Mouse (Mus musculus): Measurements from ENCODE around the gene Zfp316. TPM values are rescaled to one million over a fixed set of nuclear protein-coding genes. Genes with fewer than 3 reads are reported as not detected.

The Zfp316 gene
- total RNA-seq, 2 experiments from 2014 or later: 2.9 to 3.1 TPM

DNA sequence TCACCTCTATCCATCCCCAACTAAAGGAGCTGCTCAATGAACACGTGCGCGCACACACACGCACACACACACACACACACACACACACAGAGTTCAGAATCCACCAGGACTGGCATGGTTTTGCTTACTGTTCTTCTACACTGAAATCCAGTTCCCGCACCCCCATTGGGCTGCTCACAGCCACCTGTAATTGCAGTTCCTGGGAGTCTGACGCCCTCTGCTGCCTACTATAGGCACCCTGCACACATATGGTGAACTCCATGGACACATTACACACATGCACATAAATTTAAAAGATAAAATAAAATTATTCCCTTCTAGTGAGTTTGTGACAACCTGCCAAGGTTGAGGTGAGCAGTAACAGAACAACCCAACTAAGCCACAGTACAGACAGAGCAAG, 14.9 kb upstream of the Zfp316 start:
- DNase-seq: no peak

DNA sequence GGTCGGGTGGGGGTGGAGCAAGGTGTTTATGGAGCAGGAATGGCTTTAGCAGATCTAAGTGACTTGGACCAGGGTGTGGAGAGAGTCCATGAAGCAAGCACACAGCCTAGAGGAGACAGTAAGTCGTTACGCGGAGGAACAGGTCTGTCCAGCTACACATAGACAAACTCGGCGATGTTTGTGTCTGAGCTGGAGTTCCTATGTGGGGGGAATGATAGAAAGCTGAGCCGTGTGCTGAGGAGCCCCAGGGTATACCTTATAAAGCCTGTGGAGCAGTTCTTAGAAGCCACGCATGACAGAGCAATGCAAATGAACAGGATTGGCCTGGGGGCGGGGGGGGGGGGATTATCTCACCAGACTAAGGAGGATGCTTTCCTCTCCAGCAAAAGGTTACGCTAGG, 9.4 kb upstream of the Zfp316 start:
- DNase-seq: no peak

DNA sequence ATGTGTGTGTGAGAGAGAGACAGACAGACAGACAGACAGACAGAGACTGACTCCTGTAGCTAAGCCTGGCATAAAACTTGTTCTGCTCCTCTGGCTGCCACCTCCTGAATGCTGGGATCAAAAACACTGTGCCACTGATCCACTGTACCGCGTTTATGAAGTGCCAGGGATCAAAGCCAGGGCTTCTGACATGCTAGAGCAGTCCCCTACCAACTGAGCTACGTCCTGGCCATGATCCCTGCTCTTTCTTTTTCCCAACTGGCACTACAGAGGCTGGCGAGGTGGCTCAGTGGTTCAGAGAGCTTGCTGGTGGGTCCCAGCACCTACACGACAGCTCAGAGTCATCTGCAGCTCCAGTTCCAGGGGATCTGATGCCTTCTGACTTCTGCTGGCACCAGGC, 5.9 kb upstream of the Zfp316 start:
- DNase-seq: no peak

DNA sequence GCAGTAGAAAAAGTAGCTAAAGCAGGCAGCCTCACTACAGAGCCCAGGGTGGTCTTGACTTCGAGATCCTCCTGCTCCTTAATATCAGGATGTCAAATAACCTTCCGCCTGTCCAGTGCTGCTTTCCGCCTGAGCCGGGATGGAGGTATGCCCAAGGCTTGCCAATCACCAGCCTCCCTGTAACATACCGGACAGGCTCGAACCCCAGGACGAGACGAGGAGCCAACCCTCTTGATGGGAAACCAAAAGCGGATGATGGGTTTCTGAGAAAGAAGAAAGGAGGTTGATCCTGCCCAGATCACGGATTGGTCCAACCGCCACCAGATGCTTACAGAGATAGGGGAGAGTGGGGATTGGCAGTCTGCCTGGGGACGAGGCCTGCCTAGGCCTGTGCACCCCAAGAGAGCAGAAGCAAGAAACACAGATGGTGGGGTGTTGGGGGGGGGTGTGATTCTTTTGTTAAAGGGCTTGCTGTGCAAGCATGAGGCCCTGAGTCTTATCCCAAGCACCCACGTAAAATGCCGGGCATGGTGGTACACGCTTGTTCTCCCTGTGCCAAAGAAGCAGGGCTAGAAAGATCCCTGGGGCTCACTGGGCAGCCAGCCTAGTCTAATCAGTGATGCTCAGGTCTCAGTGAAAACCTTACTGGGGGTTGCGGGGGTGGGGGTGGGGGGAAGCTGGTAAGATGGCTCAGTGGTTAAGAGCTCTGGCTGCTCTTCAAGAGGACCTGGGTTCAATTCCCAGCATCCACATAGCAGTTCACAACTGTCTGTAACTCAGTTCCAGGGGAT, 2.9 kb upstream of the Zfp316 start:
- DNase-seq: no peak

DNA sequence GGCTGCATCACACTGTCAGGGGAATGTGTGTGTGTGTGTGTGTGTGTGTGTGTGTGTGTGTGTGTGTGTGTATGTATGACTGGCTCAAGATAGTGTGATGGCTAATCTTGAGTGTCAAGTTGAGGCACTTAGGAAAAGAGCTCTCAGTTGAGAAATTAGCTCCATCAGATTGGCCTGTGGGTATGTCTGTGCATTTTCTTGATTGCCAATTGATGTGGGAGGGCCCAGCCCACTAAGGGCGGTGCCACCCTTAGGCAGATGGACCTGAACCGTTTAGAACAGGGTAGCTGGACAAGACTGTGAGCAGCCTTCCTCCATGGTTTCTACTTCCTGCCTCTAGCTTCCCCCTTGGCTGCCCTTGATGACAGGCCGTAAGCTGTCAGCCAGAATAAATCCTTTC, 2.3 kb upstream of the Zfp316 start:
- DNase-seq: no peak

DNA sequence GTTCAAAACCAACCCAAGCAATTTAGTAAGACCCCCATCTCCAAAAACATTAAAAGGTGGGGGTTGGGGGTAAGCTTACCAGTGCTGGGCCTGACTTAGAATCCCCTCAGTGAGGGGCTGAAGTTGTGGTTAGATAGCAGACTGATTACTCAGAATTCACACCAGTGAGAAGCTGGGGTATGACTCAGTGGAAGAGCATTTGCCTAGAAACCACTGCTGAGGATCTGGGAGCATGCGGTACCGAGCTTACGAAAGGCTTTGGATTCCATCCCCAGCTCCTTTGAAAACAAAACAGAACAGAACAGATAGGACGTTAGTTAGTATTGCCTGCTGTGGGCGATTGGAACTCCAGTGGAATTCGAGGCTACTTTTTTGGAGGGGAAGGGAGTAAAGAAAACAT, 1.8 kb upstream of the Zfp316 start:
- DNase-seq: no peak

DNA sequence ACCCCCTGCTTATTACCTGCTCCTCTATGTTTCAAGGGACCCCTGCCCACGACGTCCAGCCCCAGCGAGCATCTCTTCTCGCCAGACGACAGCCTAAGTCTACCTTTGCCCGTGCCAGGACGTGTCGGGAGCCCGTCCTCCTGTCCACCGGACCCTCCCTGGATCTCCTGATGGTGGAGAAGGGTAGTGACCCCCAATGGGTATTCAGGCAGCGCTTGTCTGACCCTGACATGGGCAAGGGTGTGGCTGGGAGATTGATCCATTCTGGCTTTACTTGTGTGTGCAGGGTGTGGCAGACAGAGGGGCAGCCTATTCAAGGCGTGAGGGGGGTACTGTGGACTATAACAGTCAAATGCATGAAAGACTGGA, 313 bp upstream of the Zfp316 start:
- no peak for DNase-seq

DNA sequence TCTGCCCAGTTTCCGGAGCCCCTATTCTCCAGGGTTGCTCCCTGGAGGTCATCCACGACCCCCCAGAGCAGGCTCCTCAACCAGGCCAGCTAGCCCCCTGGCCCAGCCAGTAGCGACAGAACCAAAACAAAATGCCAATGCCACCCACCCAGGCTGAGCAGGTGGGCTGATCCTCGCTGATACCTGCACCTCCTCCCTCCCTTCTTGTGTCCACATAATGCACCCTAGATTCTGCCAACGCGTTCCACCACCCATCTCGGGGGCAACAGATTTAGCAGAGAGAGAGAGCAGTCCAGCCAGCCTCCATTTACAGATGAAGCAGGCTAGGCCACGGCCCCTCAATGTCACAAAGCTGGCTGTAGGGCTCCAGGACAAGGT, 848 bp downstream of the Zfp316 start:
- no peak for DNase-seq

DNA sequence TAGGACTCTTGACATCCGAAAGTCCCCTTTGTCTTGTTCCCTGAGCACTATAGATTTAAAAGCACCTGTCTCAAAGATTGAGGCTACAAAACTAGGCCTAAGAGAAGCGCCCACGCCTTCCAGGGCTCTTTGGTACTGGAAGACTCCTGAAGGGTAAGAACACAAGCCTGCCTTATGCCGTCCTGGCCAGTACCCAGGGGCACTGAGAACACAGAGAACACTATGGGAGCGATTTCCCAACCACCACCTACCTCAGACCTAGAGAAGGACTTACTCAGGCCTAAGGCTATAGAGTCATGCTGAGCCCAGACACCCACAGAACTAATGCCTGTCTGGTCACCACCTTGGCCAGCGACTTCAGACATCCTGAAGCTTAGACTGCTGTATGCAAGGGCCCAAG, 3.0 kb downstream of the Zfp316 start:
- no peak for DNase-seq

DNA sequence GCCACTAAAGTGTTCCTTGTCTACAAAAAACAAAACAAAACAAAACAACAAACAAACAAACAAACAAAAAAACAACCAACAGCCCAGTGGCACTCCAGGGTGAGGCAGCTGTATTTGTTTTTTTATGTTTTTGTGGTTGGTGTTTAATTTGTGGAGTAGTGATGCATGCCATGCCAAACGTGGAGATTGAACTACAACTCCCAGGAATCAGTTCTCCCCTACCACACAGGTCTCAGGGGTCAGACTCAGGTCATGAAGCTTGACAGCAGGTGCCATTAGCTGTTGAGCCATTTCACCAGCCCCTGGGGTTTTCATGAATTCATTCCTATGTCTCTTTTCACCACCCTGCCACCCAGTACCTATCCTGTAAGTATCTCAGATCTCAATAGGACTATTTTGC, 4.4 kb downstream of the Zfp316 start:
- no peak for DNase-seq

DNA sequence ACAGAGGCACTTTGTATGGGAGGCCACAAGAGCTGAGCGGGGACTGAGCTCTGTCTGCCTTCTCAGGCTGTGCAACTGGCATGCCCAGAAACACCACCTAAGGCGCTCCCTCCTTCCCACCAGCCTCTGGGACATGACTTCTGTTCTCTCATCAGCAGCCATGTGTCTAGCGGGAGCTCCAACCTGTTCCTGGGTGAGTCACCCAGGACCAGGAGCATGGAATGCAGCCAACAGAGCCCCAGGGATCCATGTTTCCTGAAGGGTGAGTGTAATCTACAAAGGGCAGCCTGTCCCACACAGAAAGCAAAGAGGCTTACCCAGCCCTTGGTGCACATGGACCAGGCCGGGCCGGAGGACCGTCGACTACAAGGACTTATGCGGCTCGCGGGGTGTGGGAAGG, 5.1 kb downstream of the Zfp316 start:
- DNase-seq: no peak

DNA sequence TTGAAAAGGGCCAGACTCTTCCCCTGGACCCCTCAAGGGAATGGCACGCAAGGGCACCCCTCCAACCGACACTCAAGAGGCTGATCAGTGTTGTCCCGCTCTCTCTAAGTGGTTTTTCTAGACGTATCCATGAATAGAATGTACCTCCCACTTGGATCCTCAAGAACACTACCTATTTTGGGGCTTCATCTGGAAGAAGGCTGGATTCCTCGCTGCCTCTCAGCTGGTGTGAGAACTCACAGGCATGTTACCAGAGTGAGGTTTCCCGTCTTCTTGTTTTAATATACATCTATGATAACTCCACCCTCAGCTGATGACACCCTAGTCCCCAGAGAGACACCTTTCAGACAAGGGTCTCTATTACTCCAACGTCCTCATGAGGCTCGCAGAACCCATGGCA, 8.2 kb downstream of the Zfp316 start:
- DNase-seq: no peak

DNA sequence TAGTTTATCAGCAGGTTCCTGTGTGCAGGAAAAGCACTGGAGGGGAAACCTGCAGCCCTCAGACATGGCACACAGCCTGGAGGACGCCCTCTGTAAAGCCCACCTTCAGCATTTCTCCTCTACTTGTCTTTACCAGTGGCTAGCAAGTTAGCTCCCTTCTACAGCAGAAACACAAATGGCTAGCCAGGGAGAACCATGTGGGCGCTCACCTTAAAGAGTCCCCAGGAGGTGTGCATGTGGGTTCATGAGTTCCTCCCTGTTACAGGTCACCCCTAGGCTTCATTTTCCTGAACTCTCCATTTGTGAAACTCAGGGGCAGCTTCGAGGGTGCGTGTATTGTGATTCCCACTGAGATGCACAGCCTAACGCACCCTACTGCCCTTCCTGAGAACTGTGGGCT, 14.0 kb downstream of the Zfp316 start:
- no peak for DNase-seq

DNA sequence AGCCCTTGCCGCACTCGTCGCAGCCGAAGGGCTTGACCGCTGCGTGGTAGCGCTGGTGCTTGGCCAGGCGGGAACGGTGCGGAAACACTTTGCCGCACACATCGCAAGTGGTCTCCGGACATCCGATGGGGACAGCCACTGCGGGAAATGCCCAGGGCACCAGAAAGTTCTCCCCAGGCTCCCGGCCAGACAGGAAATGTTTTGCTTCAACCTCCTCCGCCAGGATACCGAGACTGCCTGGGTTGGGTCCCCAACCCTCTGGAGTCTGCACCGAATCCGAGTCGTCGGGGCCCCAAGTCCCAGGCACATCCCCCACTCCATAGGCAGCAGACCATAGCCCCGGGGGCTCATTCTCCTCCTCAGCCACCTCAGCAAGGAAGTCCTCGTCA, 14.7 kb downstream of the Zfp316 start:
- DNase-seq: no peak

DNA sequence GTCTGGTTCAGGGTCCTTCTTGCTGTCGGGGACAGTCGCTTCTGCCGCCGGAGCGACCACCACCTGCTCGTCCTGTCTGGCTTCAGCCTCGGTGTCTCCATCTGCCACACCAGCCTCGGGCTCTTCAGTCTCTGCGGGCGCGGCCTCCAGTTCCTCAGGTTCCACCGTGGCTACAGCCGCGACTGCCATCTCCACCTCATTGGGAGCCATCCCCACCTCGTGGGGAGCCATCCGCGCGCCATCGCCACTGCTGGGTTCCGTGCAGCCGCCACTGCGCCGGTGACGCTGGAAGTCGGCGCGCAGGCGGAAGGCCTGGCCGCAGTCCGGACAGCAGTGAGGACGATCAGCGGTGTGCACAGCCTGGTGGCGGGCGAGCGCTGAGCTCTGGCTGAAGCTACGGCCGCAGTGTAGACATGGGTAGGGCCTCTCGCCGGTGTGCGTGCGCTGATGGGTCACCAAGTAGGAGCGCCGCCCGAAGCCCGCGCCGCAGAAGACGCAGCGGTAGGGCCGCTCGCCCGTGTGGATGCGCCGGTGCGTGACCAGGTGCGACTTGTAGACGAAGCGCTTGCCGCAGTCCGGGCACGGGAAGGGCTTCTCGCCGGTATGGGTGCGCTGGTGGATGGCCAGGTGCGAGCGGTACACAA, 15.2 kb downstream of the Zfp316 start:
- no peak for DNase-seq

DNA sequence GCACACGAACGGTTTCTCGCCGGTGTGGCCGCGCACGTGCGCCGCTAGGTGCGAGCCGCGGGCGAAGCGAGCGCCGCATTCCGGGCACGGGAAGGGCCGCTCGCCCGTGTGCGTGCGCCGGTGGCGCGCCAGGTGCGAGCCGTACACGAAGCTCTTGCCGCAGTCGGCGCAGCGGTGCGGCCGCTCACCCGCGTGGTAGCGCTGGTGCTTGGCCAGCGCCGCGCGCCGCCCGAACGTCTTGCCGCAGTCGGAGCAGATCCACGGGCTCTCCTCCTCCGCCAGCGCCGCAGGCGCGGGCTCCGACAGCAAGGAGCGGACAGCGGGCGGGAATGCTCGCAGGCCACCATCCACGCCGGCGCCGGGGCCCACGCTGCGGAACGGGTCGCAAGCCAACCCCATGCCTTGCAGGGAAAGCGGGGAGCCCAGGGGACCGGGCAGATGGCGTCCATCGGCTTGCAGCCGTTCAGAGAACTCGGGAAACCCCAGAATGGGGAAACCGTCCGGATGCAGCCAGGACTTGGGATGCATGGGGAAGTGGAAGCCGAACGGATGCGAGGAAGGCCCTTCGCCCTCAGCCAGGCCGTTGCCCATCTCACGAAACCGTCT, 15.8 kb downstream of the Zfp316 start:
- DNase-seq: no peak

DNA sequence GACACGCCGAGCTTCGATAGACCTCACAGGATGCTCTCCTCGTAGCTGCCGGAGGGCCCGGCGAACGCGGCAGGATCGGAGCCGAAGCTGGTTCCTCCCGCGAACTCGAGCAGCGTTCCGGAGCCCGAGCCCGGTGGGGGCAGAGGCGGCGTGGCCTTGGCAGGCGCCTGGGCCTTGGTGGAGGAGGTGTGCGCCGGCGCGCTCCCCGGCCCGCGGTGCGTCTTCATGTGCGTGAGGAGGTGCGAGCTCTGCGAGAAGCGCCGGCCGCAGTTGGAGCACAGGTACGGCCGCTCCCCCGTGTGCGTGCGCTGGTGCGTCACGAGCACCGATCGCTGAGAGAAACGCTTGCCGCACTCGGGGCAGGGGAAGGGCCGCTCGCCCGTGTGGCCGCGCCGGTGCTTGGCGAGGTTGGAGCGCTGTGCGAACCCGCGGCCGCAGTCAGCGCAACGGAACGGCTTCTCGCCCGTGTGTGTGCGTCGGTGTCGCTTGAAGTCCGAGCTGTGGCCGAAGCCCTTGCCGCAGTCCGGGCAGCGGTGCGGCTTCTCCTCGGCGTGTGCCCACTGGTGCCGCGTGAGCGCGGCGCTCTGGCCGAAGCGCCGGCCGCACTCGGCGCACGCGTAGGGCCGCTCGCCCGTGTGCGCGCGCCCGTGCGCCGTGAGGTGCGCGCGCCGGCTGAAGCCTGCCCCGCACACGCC, 16.5 kb downstream of the Zfp316 start:
- DNase-seq: no peak

DNA sequence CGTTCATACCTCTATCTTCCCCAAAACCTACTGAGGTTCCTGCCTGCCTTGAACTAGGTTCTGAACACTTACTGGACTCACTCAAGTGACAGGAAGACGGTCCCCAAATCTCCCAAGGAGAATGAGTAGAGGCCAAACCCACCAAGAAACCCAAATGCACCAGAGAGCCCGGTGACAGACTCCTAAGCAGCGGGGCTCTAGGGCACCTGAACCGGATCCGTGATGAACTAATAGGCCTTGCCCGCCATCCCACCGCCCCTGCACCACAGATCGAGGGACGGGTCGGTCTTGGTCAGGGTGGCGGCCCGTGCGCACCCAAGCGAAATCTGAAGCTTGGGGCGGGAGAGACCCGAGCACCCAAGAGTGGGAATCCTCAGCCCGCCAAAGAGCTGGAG, 17.0 kb downstream of the Zfp316 start:
- DNase-seq: no peak

DNA sequence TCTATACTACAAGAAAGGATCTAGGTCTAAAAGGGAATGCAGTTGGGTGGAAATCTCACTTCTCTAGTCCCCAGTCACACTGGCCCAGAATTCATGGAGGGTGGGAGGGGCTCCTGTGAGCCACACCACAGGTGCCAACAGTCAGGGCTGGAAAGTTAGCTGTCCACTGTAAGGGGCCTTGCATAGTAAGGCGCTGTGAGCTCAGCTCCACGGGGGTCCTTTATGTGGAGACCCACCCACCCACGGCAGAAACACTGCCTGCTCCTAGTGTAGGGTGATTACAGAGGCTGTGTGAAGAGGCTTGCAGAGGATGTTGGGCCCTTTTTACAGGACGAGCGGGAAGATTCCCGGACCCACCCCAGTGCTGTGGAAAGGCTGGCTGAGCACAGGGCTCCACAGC, 17.8 kb downstream of the Zfp316 start:
- DNase-seq: no peak

DNA sequence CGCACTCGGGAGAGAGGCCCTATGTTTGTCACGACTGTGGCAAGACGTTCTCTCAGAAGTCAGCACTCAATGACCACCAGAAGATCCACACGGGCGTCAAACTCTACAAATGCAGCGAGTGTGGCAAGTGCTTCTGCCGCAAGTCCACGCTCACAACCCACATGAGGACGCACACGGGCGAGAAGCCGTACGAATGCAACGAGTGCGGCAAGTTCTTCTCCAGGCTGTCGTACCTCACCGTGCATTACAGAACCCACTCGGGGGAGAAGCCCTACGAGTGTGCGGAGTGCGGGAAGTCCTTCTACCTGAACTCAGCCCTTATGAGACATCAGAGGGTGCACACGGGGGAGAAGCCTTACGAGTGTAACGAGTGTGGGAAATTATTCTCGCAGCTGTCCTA, 24.9 kb downstream of the Zfp316 start:
- no peak for DNase-seq

DNA sequence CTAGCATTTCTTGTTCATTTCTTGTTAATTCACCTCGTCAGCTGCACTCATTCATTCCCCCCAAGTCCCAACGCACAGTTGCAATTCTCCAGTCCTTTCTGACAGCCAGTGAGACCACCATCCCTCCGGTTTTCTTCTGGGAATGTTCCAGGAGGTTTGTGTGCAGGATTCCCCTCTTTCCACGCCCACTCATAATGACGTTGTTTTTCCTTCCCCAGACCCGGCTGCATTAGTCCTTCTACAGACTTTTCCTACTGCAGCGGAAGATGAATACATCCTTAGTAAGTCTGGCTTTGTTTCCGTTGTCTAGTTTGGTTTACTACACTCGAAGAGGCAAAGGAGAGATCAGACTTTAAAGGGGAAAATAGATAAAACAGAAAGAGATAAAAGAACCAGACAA, 33.8 kb downstream of the Zfp316 start:
- DNase-seq: no peak

DNA sequence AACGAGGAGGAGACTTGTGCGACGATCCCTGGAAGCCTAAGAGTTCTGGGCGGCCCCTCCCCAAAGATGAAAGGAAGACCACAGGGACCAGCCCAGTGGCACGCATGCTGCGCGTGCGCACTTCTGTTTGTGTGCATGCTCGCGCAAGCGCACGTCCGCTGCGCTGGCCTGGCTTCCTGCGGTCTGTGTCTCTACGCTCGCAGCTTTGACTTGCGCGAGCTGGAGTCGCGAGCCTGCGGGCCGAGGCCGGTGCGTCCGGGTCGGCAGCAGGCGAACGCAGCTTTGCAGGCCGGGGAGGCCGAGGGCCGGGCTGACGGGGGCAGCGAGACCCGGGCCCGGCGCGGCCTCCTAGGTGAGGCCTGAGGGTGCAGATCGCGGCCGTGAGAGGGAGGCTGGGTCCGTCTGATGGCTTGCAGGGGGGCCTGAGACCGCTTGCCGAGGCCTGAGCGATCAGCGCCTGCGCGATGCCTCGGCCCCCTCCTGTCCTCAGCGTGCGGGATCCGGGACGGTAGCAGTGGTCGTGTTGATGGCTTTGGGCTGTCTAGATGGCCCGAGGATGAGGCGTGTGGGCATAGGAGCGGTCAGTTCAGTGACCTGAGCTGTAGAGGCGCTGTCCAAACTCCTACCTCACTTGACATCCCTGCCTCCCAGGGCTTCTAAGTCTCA, 34.7 kb downstream of the Zfp316 start, which contains the start of gene Zfp12:
TSS of gene Zfp12 (plus strand) at position 136 of the 666 bp plus-strand sequence.
- peak; percentile 94 for DNase-seq

DNA sequence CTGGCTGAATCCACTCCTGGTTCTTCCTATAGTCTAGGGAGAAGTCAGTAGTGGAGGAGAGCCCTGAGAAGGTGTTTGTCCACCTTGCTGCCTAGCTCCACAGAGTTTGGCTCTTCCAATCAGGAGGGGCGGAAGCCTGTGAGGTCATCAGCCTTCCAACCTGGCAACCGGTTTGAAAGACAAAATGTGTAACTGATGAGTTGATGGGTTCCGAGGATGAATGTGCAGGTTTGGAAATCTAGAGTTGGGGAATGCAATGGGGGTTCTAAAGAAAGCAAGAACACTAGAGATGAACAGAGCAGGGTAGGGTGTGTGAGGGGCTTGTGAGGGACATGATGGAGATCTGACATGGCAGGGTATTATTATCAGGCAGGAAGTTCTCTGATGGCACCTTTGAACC, 43.0 kb downstream of the Zfp316 start, which contains the start of gene Spdye4a:
TSS of gene Spdye4a (minus strand) at position 101 of the 400 bp plus-strand sequence.
- DNase-seq: no peak

All from gastrocnemius, postnatal 25 days (tissue).